Mouse (Mus musculus) small intestine, adult 2 months (tissue): Measurements from ENCODE around the gene Dlgap1.

Source experiments
- CTCF ChIP-seq: fragments of 200-500 bp; IDR thresholded peaks from 2 replicates; pipeline ENCODE4 v1.5.1; 2012; ENCODE audit warnings: low read depth, mild to moderate bottlenecking, control low read depth, inconsistent platforms, low read length, moderate library complexity, mixed read lengths; ENCODE audit not compliant: insufficient replicate concordance, insufficient read length; ENCODE audit errors: extremely low read depth
- POLR2A ChIP-seq: fragments of 200-500 bp; IDR thresholded peaks from 2 replicates; pipeline ENCODE4 v1.6.1; 2012; ENCODE audit warnings: low read depth, mild to moderate bottlenecking, control low read depth, inconsistent platforms, low read length, moderate library complexity

- no peak for TF ChIP-seq CTCF
- no peak for TF ChIP-seq POLR2A
Measured at GRCm38 (mm10) chr17:70794722-70795121, 825.8 kb downstream of the Dlgap1 start.
